Mouse (Mus musculus) cerebral cortex, adult 2 months (tissue): ENCODE measurements around the gene Nup107.

ENCODE experiments used
- WGBS: fragments of 180-500 bp; shearing (Covaris S2); methylation state at CpG from one replicate; pipeline ENCODE4 v1.1.7; 2018; 5-methylcytosine and 5-hydroxymethylcytosine counted together

Gene Nup107

GRCm38 (mm10) chr10:117702024-117702833 is 90.3 kb downstream of the Nup107 start:
- 95% methylated on average over 6 of the region's 6 CpGs for WGBS

GRCm38 (mm10) chr10:117701034-117701829 is 91.3 kb downstream of the Nup107 start:
- 90% methylated on average over 6 of the region's 6 CpGs for WGBS
